Mouse (Mus musculus) myocyte (in vitro differentiated cells): ENCODE results near the gene Pdrg1. TPM values are rescaled to one million over a fixed set of nuclear protein-coding genes. Genes with fewer than 3 reads are reported as not detected.

Experiments used
- H3K27me3 ChIP-seq: one replicate; pipeline ENCODE4 v1.6.1; 2011; ENCODE audit not compliant: control insufficient read depth, insufficient read depth, insufficient read length
- H3K36me3 ChIP-seq: one replicate; pipeline ENCODE4 v1.6.1; 2011; ENCODE audit not compliant: control insufficient read depth, insufficient read depth
- H3K4me2 ChIP-seq: one replicate; pipeline ENCODE4 v1.6.1; 2011; ENCODE audit warnings: low read depth, control low read depth
- H3K4me3 ChIP-seq: one replicate; pipeline ENCODE4 v1.5.1; 2011; ENCODE audit warnings: mild to moderate bottlenecking, control low read depth, moderate library complexity
- H3K79me2 ChIP-seq: one replicate; pipeline ENCODE4 v1.6.1; 2011; ENCODE audit not compliant: control insufficient read depth, insufficient read depth
- H3ac ChIP-seq: one replicate; pipeline ENCODE4 v1.6.1; 2011; ENCODE audit not compliant: control insufficient read depth, insufficient read length
- CEBPB ChIP-seq: IDR thresholded peaks from 2 replicates; pipeline ENCODE4 v1.6.1; 2011; ENCODE audit warnings: mild to moderate bottlenecking, moderate library complexity; ENCODE audit not compliant: poor library complexity, insufficient read depth, severe bottlenecking
- E2F4 ChIP-seq: IDR thresholded peaks from one replicate; pipeline ENCODE4 v1.6.1; 2011; ENCODE audit warnings: mild to moderate bottlenecking, control low read depth, moderate library complexity; ENCODE audit not compliant: insufficient read depth
- MAX ChIP-seq: IDR thresholded peaks from one replicate; pipeline ENCODE4 v1.6.1; 2011; ENCODE audit warnings: low read depth, mild to moderate bottlenecking, control low read depth
- MYOD1 ChIP-seq, 3 experiments: IDR thresholded peaks; one replicate each; pipeline ENCODE4 v1.6.1; 2011; ENCODE audit warnings: control low read depth in 2 of 3, low read depth in 2 of 3, mild to moderate bottlenecking in 2 of 3, moderate library complexity in 1 of 3; ENCODE audit not compliant: insufficient read length in 2 of 3, control insufficient read depth in 1 of 3
- MYOG ChIP-seq, 3 experiments: IDR thresholded peaks; one replicate each; pipeline ENCODE4 v1.6.1; 2011; ENCODE audit warnings: control low read depth in 2 of 3, low read depth in 2 of 3, mild to moderate bottlenecking in 2 of 3; ENCODE audit not compliant: insufficient read length in 2 of 3, control insufficient read depth in 1 of 3, insufficient read depth in 1 of 3
- POLR2A ChIP-seq: IDR thresholded peaks from one replicate; pipeline ENCODE4 v1.6.1; 2011; ENCODE audit warnings: low read depth, mild to moderate bottlenecking, control low read depth, moderate library complexity; ENCODE audit not compliant: insufficient read length
- POLR2AphosphoS2 ChIP-seq: IDR thresholded peaks from one replicate; pipeline ENCODE4 v1.6.1; 2011; ENCODE audit warnings: low read depth, control low read depth; ENCODE audit not compliant: insufficient read length
- REST ChIP-seq: IDR thresholded peaks from one replicate; pipeline ENCODE4 v1.6.1; 2011; ENCODE audit warnings: mild to moderate bottlenecking, control low read depth, moderate library complexity; ENCODE audit not compliant: insufficient read depth, insufficient read length
- SRF ChIP-seq: IDR thresholded peaks from one replicate; pipeline ENCODE4 v1.6.1; 2011; ENCODE audit warnings: low read depth; ENCODE audit not compliant: control insufficient read depth, insufficient read length
- TCF12 ChIP-seq: IDR thresholded peaks from one replicate; pipeline ENCODE4 v1.6.1; 2011; ENCODE audit warnings: mild to moderate bottlenecking, control low read depth; ENCODE audit not compliant: poor library complexity, insufficient read depth, severe bottlenecking
- TCF3 ChIP-seq: IDR thresholded peaks from one replicate; pipeline ENCODE4 v1.6.1; 2011; ENCODE audit warnings: low read depth, control low read depth; ENCODE audit not compliant: insufficient read length
- USF1 ChIP-seq: IDR thresholded peaks from one replicate; pipeline ENCODE4 v1.6.1; 2011; ENCODE audit warnings: low read depth, mild to moderate bottlenecking, control low read depth, moderate library complexity
- polyA plus RNA-seq: library from polyadenylated mRNA; unstranded; fragments of >200 nt; fragmentation: generic; extraction: Trizol; gene quantifications from one replicate; pipeline ENCODE4 v1.2.1, GENCODE M21; 2012; ENCODE audit warnings: missing spikeins

Gene Pdrg1
- polyA plus RNA-seq, 1 experiment, result 79.6 TPM

DNA sequence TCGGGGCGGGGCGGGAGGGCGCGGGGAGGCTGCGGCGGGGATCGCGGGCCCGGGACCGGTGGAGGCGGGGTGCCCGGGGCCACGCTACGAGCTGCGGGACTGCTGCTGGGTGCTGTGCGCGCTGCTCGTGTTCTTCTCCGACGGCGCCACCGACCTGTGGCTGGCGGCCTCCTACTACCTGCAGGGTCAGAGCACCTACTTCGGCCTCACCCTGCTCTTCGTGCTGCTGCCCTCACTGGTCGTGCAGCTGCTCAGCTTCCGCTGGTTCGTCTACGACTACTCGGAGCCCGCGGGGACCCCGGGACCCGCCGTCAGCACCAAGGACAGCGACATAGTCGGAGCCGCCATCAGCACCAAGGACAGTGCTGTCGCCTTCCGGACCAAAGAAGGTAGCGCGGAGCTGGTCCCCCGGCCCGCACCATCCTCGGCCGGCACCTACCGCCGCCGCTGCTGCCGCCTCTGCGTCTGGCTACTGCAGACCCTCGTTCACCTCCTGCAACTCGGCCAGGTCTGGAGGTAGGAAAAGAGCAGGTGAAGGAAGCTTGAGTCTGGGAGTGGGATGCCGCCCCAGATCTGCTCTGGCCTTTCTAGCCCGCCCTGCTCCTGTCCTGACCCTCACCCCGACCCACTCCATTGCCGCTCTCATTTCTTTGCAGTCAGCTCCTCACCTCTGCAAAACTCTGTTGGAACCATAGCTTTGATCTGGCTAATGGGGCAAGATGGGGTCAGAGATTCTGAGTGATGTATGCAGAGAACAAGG is 17.0 kb upstream of the Pdrg1 start:
- H3K4me3 ChIP-seq, result no peak overlapping the region

GRCm38 (mm10) chr2:153031126-153032082 is 16.2 kb upstream of the Pdrg1 start, which contains the start of gene Xkr7:
Gene Xkr7, plus strand, starts transcription at chr2:153031852.
- no peak within 1 kb of the TSS for H3K4me2 ChIP-seq
- no peak within 1 kb of the TSS for H3K4me3 ChIP-seq
- peaks cover 52% of the 10 kb centered on the region for H3K27me3 ChIP-seq
- no peak within 1 kb of the TSS for H3ac ChIP-seq
- no peak for TF ChIP-seq REST
- TF ChIP-seq MYOD1 (IDR thresholded peaks at IDR 0.05; ENCODE audit: control insufficient read depth in 1 of 3, insufficient read length in 2 of 3, low read depth in 2 of 3), result no peak
- no peak for TF ChIP-seq POLR2AphosphoS2
- H3K36me3 ChIP-seq, result no peaks in the 10 kb centered on the region
- H3K79me2 ChIP-seq, result no peaks in the 10 kb centered on the region

More for the DNA sequence above, 17.0 kb upstream of the Pdrg1 start:
- H3K36me3 ChIP-seq, result no peaks in the 10 kb centered on the region
- no peak overlapping the region for H3K4me2 ChIP-seq
- H3K79me2 ChIP-seq, result no peaks in the 10 kb centered on the region
- TF ChIP-seq E2F4, result peak; percentile 18
- no peak for TF ChIP-seq MYOD1 (IDR thresholded peaks at IDR 0.05; ENCODE audit: control insufficient read depth in 1 of 3, insufficient read length in 2 of 3, low read depth in 2 of 3)
- TF ChIP-seq POLR2AphosphoS2, result no peak
- TF ChIP-seq REST, result peak; percentile 91
- no peak for TF ChIP-seq TCF12
- TF ChIP-seq TCF3, result peak; percentile 30
- peak in 1 of 3 experiments; percentile 20 for TF ChIP-seq MYOG (IDR thresholded peaks at IDR 0.05; ENCODE audit: control insufficient read depth in 1 of 3, insufficient read depth in 1 of 3, insufficient read length in 2 of 3, low read depth in 2 of 3)
- TF ChIP-seq MAX, result no peak
- no peak for TF ChIP-seq POLR2A
- H3K27me3 ChIP-seq, result peaks cover 52% of the 10 kb centered on the region
- no peak overlapping the region for H3ac ChIP-seq

DNA sequence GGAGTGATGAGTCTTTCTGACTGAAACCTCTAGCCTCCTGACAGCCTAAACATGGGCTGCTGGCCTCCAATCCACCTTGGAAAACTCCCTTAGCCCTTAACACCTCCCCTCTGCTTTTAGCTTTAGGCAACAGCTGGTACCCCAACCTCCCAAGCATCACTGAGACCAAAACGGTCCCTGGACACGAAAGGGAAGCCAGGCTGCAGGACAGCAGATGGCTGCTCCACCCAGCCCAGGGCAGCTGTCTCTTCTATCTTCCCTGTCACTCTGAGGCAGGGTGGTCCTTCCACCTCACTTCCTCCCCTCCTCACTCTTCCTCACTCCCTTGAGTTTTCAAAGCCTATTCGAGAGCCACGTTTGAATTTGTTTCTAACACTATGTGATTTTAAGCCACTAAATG is 15.2 kb upstream of the Pdrg1 start:
- H3K4me3 ChIP-seq, result no peak overlapping the region
- peaks cover 56% of the 10 kb centered on the region for H3K27me3 ChIP-seq
- TF ChIP-seq MYOD1 (IDR thresholded peaks at IDR 0.05; ENCODE audit: control insufficient read depth in 1 of 3, insufficient read length in 2 of 3, low read depth in 2 of 3), result peak in 1 of 3 experiments; percentile 13
- no peak for TF ChIP-seq TCF12
- no peaks in the 10 kb centered on the region for H3K79me2 ChIP-seq
- H3ac ChIP-seq, result no peak overlapping the region
- no peak overlapping the region for H3K4me2 ChIP-seq
- H3K36me3 ChIP-seq, result no peaks in the 10 kb centered on the region

DNA sequence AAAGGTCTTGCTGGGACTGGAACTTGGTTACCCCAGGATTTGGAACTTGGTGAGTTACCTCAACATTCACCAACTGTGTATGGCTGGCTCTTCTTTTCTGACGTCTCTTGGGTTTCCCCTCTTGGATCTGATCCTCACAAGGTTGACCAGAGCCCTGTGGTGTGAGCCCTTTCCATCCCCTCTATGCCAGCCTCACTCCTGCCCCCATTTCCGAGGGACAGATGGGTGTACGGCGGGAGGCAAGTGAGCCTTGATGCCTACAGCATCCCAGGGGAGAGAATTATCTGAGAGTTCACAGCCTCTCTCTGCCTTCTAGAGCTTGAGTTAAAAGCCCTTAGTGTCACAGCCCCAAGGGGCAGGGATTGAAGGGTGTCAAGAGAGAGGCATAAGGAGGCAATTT is 12.3 kb upstream of the Pdrg1 start:
- Histone ChIP-seq H3K4me3 (no peak overlapping the region), H3K36me3 (no peaks in the 10 kb centered on the region), H3ac (no peak overlapping the region), H3K79me2 (no peaks in the 10 kb centered on the region), H3K27me3 (peaks cover 72% of the 10 kb centered on the region), H3K4me2 (no peak overlapping the region)
- no peak for TF ChIP-seq MYOD1 (IDR thresholded peaks at IDR 0.05; ENCODE audit: control insufficient read depth in 1 of 3, insufficient read length in 2 of 3, low read depth in 2 of 3)
- no peak for TF ChIP-seq TCF12
- no peak for TF ChIP-seq TCF3
- TF ChIP-seq CEBPB, result no peak
- no peak for TF ChIP-seq MYOG (IDR thresholded peaks at IDR 0.05; ENCODE audit: control insufficient read depth in 1 of 3, insufficient read depth in 1 of 3, insufficient read length in 2 of 3, low read depth in 2 of 3)
- TF ChIP-seq USF1, result no peak
- TF ChIP-seq POLR2AphosphoS2, result no peak
- TF ChIP-seq REST, result no peak
- no peak for TF ChIP-seq POLR2A
- TF ChIP-seq SRF, result no peak
- TF ChIP-seq MAX, result no peak
- TF ChIP-seq E2F4, result no peak

DNA sequence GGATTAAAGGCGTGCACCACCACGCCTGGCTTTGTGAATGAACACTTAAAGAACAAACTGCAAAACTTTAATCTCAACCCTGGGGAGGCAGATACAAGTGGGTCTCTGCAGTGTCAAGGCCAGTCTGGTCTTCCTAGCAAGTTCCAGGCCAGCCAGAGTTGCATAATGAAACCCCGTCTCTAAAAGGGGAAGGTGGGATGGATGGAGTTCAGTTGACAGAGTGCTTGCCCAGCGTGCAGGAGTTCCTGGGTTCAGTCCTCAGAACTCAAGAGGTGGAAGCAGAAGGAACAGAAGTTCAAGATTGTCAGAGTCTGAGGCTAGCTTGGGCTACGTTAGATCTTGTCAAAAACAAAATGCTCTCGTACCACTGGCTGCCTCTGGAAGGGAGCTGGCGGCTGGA is 10.8 kb upstream of the Pdrg1 start:
- Histone ChIP-seq H3K4me3 (no peak overlapping the region), H3K79me2 (no peaks in the 10 kb centered on the region), H3ac (no peak overlapping the region), H3K36me3 (no peaks in the 10 kb centered on the region), H3K27me3 (peaks cover 57% of the 10 kb centered on the region), H3K4me2 (no peak overlapping the region)
- TF ChIP-seq USF1, result no peak
- TF ChIP-seq POLR2A, result no peak
- no peak for TF ChIP-seq MAX
- no peak for TF ChIP-seq MYOD1 (IDR thresholded peaks at IDR 0.05; ENCODE audit: control insufficient read depth in 1 of 3, insufficient read length in 2 of 3, low read depth in 2 of 3)
- no peak for TF ChIP-seq TCF12
- no peak for TF ChIP-seq TCF3
- no peak for TF ChIP-seq POLR2AphosphoS2
- no peak for TF ChIP-seq REST
- no peak for TF ChIP-seq MYOG (IDR thresholded peaks at IDR 0.05; ENCODE audit: control insufficient read depth in 1 of 3, insufficient read depth in 1 of 3, insufficient read length in 2 of 3, low read depth in 2 of 3)
- TF ChIP-seq CEBPB, result no peak
- no peak for TF ChIP-seq SRF
- TF ChIP-seq E2F4, result no peak
